Mouse (Mus musculus) ES-Bruce4 (cell line): ENCODE measurements around the gene Atl3.

Experiments used
- CTCF ChIP-seq: IDR thresholded peaks from one replicate; pipeline ENCODE4 v1.8.1; 2011; ENCODE audit warnings: low read depth, low read length
- POLR2A ChIP-seq: IDR thresholded peaks from one replicate; pipeline ENCODE4 v1.8.1; 2011; ENCODE audit warnings: low read length; ENCODE audit not compliant: insufficient read depth

GRCm38 (mm10) chr19:7557328-7557822, 63.5 kb downstream of the Atl3 start, which contains the start of gene Pla2g16:
- TF ChIP-seq CTCF (no peak), POLR2A (no peak)
